Mouse (Mus musculus): Measurements from ENCODE around the gene Gm20909. TPM values are rescaled to one million over a fixed set of nuclear protein-coding genes. Genes with fewer than 3 reads are reported as not detected.
"Not testable (repeated sequence)": the region's sequence is repeated elsewhere in the genome, so short reads cannot be mapped to it uniquely, and the experiment has no call there.

Gene Gm20909
- not detected in 2 replicates for total RNA-seq (2021)
- long read RNA-seq = 0 reads

- DNase-seq = not testable (repeated sequence)
Measured at GRCm38 (mm10) chrY:21164270-21164669, at the start of gene Gm20909. Gene Gm20909, plus strand, starts transcription at chrY:21164570.

Other genes with a start within 250 kb of the Gm20909 start
- gene Gm29866, start 170.9 kb upstream of the Gm20909 start, total RNA-seq (2021) = not detected in 2 replicates
- gene Gm20865, start 77.0 kb downstream of the Gm20909 start, total RNA-seq (2021) = not detected in 2 replicates